Mouse (Mus musculus): ENCODE data around the gene Myo1g.

Gene Myo1g

GRCm38 (mm10) chr11:6497311-6497948 is 23.3 kb downstream of the Myo1g start:
- in situ Hi-C loops (cut with MboI; ENCODE audit: unreplicated experiment in 2 of 2), result no loop called here

GRCm38 (mm10) chr11:6489691-6490503 is 30.9 kb downstream of the Myo1g start:
- in situ Hi-C loops (cut with MboI; ENCODE audit: unreplicated experiment in 2 of 2), result loop anchor here in 1 of 2 experiments (5.0 kb wide), 1 partner anchor 58 kb away; no protein-coding TSS in a partner anchor

- in situ Hi-C loops (cut with MboI; ENCODE audit: unreplicated experiment in 2 of 2), result no loop called here
Observed at GRCm38 (mm10) chr11:6489257-6489656, 31.5 kb downstream of the Myo1g start.

GRCm38 (mm10) chr11:6488041-6488684 is 32.6 kb downstream of the Myo1g start:
- in situ Hi-C loops (cut with MboI; ENCODE audit: unreplicated experiment in 2 of 2), result no loop called here

GRCm38 (mm10) chr11:6487496-6487895 is 33.3 kb downstream of the Myo1g start:
- in situ Hi-C loops (cut with MboI; ENCODE audit: unreplicated experiment in 2 of 2), result no loop called here

- in situ Hi-C loops (cut with MboI; ENCODE audit: unreplicated experiment in 2 of 2), result no loop called here
Observed at GRCm38 (mm10) chr11:6486916-6487315, 33.8 kb downstream of the Myo1g start.

- in situ Hi-C loops (cut with MboI; ENCODE audit: unreplicated experiment in 2 of 2), result loop anchor here in 1 of 2 experiments (5.0 kb wide), 1 partner anchor 42 kb away; the partner anchor contains the start of gene H2afv
Observed at GRCm38 (mm10) chr11:6484244-6484959, 36.4 kb downstream of the Myo1g start.

GRCm38 (mm10) chr11:6483103-6483502 is 37.7 kb downstream of the Myo1g start:
- in situ Hi-C loops (cut with MboI; ENCODE audit: unreplicated experiment in 2 of 2), result loop anchor here in 1 of 2 experiments (5.0 kb wide), 1 partner anchor 41 kb away; the partner anchor contains the start of gene H2afv

GRCm38 (mm10) chr11:6481669-6482185 is 39.0 kb downstream of the Myo1g start:
- in situ Hi-C loops (cut with MboI; ENCODE audit: unreplicated experiment in 2 of 2), result loop anchor here in 1 of 2 experiments (5.0 kb wide), 1 partner anchor 39 kb away; the partner anchor contains the start of gene H2afv

- in situ Hi-C loops (cut with MboI; ENCODE audit: unreplicated experiment in 2 of 2), result loop anchor here in 1 of 2 experiments (5.0 kb wide), 1 partner anchor 39 kb away; the partner anchor contains the start of gene H2afv
Observed at GRCm38 (mm10) chr11:6480681-6481405, 39.9 kb downstream of the Myo1g start.

- in situ Hi-C loops (cut with MboI; ENCODE audit: unreplicated experiment in 2 of 2), result loop anchor here in 1 of 2 experiments (5.0 kb wide), 1 partner anchor 38 kb away; the partner anchor contains the start of gene H2afv
Observed at GRCm38 (mm10) chr11:6480191-6480590, 40.6 kb downstream of the Myo1g start.

- in situ Hi-C loops (cut with MboI; ENCODE audit: unreplicated experiment in 2 of 2), result no loop called here
Observed at GRCm38 (mm10) chr11:6479231-6479630, 41.5 kb downstream of the Myo1g start.

GRCm38 (mm10) chr11:6477350-6477749 is 43.4 kb downstream of the Myo1g start:
- in situ Hi-C loops (cut with MboI; ENCODE audit: unreplicated experiment in 2 of 2), result no loop called here

GRCm38 (mm10) chr11:6476876-6477275 is 43.9 kb downstream of the Myo1g start:
- in situ Hi-C loops (cut with MboI; ENCODE audit: unreplicated experiment in 2 of 2), result no loop called here

- in situ Hi-C loops (cut with MboI; ENCODE audit: unreplicated experiment in 2 of 2), result no loop called here
Observed at GRCm38 (mm10) chr11:6475867-6476484, 44.8 kb downstream of the Myo1g start, which contains the start of gene Purb. Purb (minus strand) TSS chr11:6475917.

- in situ Hi-C loops (cut with MboI; ENCODE audit: unreplicated experiment in 2 of 2), result no loop called here
Observed at GRCm38 (mm10) chr11:6474874-6475731, 45.7 kb downstream of the Myo1g start.

GRCm38 (mm10) chr11:6474381-6474780 is 46.4 kb downstream of the Myo1g start:
- in situ Hi-C loops (cut with MboI; ENCODE audit: unreplicated experiment in 2 of 2), result no loop called here

GRCm38 (mm10) chr11:6472076-6472475 is 48.7 kb downstream of the Myo1g start:
- in situ Hi-C loops (cut with MboI; ENCODE audit: unreplicated experiment in 2 of 2), result no loop called here

Measured in v-Abl transformed pro-B cells (cell line).